Mouse (Mus musculus) midbrain, embryonic 11.5 days (tissue): ENCODE data around the gene Ndrg3. TPM values are rescaled to one million over a fixed set of nuclear protein-coding genes. Genes with fewer than 3 reads are reported as not detected.

Source experiments
- ATAC-seq: fragments of 200-750 bp; cut with Nextera tagmentation; 2 replicates; pipeline ENCODE4 v1.8.0; 2017; ENCODE audit warnings: moderate TSS enrichment, moderate library complexity; ENCODE audit not compliant: low FRiP score
- DNase-seq: peaks from one replicate; pipeline ENCODE4 v3.0.0; 2015; ENCODE audit warnings: low spot score; ENCODE audit errors: missing footprints
- H3K27ac ChIP-seq: fragments of 300-500 bp; sonication (generic); 2 replicates; pipeline ENCODE4 v1.5.1; 2014; ENCODE audit warnings: low read depth, low read length
- H3K27me3 ChIP-seq: fragments of 300-500 bp; sonication (generic); 2 replicates; pipeline ENCODE4 v1.6.1; 2014; ENCODE audit warnings: mild to moderate bottlenecking, low read length, moderate library complexity, mixed read lengths; ENCODE audit not compliant: control insufficient read depth, insufficient read depth
- H3K36me3 ChIP-seq: fragments of 300-500 bp; sonication (generic); 2 replicates; pipeline ENCODE4 v1.6.1; 2014; ENCODE audit warnings: mild to moderate bottlenecking, low read length, moderate library complexity, mixed read lengths; ENCODE audit not compliant: control insufficient read depth, insufficient read depth
- H3K4me1 ChIP-seq: fragments of 300-500 bp; sonication (generic); 2 replicates; pipeline ENCODE4 v1.6.1; 2014; ENCODE audit warnings: low read length; ENCODE audit not compliant: control insufficient read depth, insufficient read depth
- H3K4me2 ChIP-seq: fragments of 300-500 bp; sonication (generic); 2 replicates; pipeline ENCODE4 v1.6.1; 2014; ENCODE audit warnings: mild to moderate bottlenecking, moderate library complexity
- H3K4me3 ChIP-seq: fragments of 300-500 bp; sonication (generic); 2 replicates; pipeline ENCODE4 v1.5.1; 2014; ENCODE audit warnings: low read depth, low read length
- H3K9ac ChIP-seq: fragments of 300-500 bp; sonication (generic); 2 replicates; pipeline ENCODE4 v1.6.1; 2014; ENCODE audit warnings: low read length
- H3K9me3 ChIP-seq: fragments of 300-500 bp; sonication (generic); 2 replicates; pipeline ENCODE4 v1.6.1; 2016; ENCODE audit warnings: low read length; ENCODE audit not compliant: control insufficient read depth
- WGBS: fragments of 180-500 bp; shearing (Covaris S2); extraction: QIAGEN DNeasy Blood & Tissue Kit; methylation state at CpG from one replicate; pipeline ENCODE4 v1.1.7; 2014; 5-methylcytosine and 5-hydroxymethylcytosine counted together
- polyA plus RNA-seq: library from polyadenylated mRNA; unstranded; fragments of >200 nt; fragmentation: Nextera tagmentation; extraction: Ambion mirVana; gene quantifications from 2 replicates; pipeline ENCODE4 v1.2.1, GENCODE M21; 2014

The Ndrg3 gene
- polyA plus RNA-seq: 48.1 and 48.2 TPM in 2 replicates

- DNase-seq (peak; percentile 100), ATAC-seq (peak; percentile 95)
- peak within 1 kb of the TSS; percentile 15; the same call in 1 of the 2 replicates for H3K27ac ChIP-seq
- peak within 1 kb of the TSS; percentile 82 for H3K4me3 ChIP-seq
- peaks cover 9% of the 10 kb centered on the region for H3K4me1 ChIP-seq
- 0 out of 2 replicates have a peak, but pooled peaks cover 8% of the 10 kb centered on the region for H3K36me3 ChIP-seq
- H3K9ac ChIP-seq: peak within 1 kb of the TSS; percentile 82
- H3K9me3 ChIP-seq: no peaks in the 10 kb centered on the region
- under 1% methylated on average over 57 of the region's 66 CpGs for WGBS
- no peaks in the 10 kb centered on the region for H3K27me3 ChIP-seq
- H3K4me2 ChIP-seq: peak within 1 kb of the TSS; percentile 92
These were observed at the start of gene Ndrg3 for GRCm38 (mm10) chr2:156991470-156992319. TSS of gene Ndrg3 (minus strand) at chr2:156992056.

- no peak overlapping the region for H3K4me3 ChIP-seq
- no peaks in the 10 kb centered on the region for H3K4me1 ChIP-seq
- H3K4me2 ChIP-seq: no peak overlapping the region
- H3K27ac ChIP-seq: no peak overlapping the region
- 90% methylated on average over 7 of the region's 7 CpGs for WGBS
- ATAC-seq (no peak), DNase-seq (no peak)
- H3K9me3 ChIP-seq: no peaks in the 10 kb centered on the region
- no peak overlapping the region for H3K9ac ChIP-seq
- peaks cover 42% of the 10 kb centered on the region for H3K36me3 ChIP-seq
- H3K27me3 ChIP-seq: no peaks in the 10 kb centered on the region
These were observed 49.6 kb upstream of the Ndrg3 start for GRCm38 (mm10) chr2:157041421-157041820.

GRCm38 (mm10) chr2:157040649-157041046, 48.8 kb upstream of the Ndrg3 start:
- Histone ChIP-seq H3K4me2 (no peak overlapping the region), H3K4me1 (no peaks in the 10 kb centered on the region), H3K27me3 (no peaks in the 10 kb centered on the region), H3K9me3 (no peaks in the 10 kb centered on the region), H3K9ac (no peak overlapping the region), H3K36me3 (peaks cover 34% of the 10 kb centered on the region), H3K27ac (no peak overlapping the region), H3K4me3 (no peak overlapping the region)
- DNase-seq (no peak), ATAC-seq (no peak)
- 84% methylated on average over 17 of the region's 17 CpGs for WGBS

GRCm38 (mm10) chr2:157039900-157040648, 48.2 kb upstream of the Ndrg3 start:
- ATAC-seq (no peak), DNase-seq (no peak)
- Histone ChIP-seq H3K9me3 (no peaks in the 10 kb centered on the region), H3K9ac (no peak overlapping the region), H3K4me1 (no peaks in the 10 kb centered on the region), H3K27ac (no peak overlapping the region), H3K27me3 (no peaks in the 10 kb centered on the region), H3K4me2 (no peak overlapping the region), H3K4me3 (no peak overlapping the region), H3K36me3 (peaks cover 28% of the 10 kb centered on the region)
- 89% methylated on average over 50 of the region's 50 CpGs for WGBS

- no peak for DNase-seq
- Histone ChIP-seq H3K4me2 (no peak overlapping the region), H3K27ac (no peak overlapping the region), H3K4me1 (no peaks in the 10 kb centered on the region), H3K36me3 (peaks cover 26% of the 10 kb centered on the region), H3K9ac (no peak overlapping the region), H3K4me3 (no peak overlapping the region), H3K9me3 (no peaks in the 10 kb centered on the region), H3K27me3 (no peaks in the 10 kb centered on the region)
- WGBS: 87% methylated on average over 9 of the region's 9 CpGs
- ATAC-seq: no peak
These were observed 45.4 kb upstream of the Ndrg3 start for GRCm38 (mm10) chr2:157037303-157037702.

GRCm38 (mm10) chr2:157036400-157036799, 44.5 kb upstream of the Ndrg3 start:
- no peak for DNase-seq
- Histone ChIP-seq H3K4me3 (no peak overlapping the region), H3K36me3 (peaks cover 26% of the 10 kb centered on the region), H3K9ac (no peak overlapping the region), H3K4me2 (no peak overlapping the region), H3K4me1 (no peaks in the 10 kb centered on the region), H3K9me3 (no peaks in the 10 kb centered on the region), H3K27ac (no peak overlapping the region), H3K27me3 (no peaks in the 10 kb centered on the region)
- no peak for ATAC-seq
- WGBS: 95% methylated on average over 8 of the region's 8 CpGs

GRCm38 (mm10) chr2:157035371-157035770, 43.5 kb upstream of the Ndrg3 start:
- ATAC-seq: no peak
- Histone ChIP-seq H3K27me3 (no peaks in the 10 kb centered on the region), H3K9ac (no peak overlapping the region), H3K36me3 (peaks cover 19% of the 10 kb centered on the region), H3K4me1 (no peaks in the 10 kb centered on the region), H3K4me2 (no peak overlapping the region), H3K9me3 (no peaks in the 10 kb centered on the region), H3K27ac (no peak overlapping the region), H3K4me3 (no peak overlapping the region)
- WGBS: 95% methylated on average over 7 of the region's 7 CpGs
- DNase-seq: no peak

- Histone ChIP-seq H3K9me3 (no peaks in the 10 kb centered on the region), H3K9ac (no peak overlapping the region), H3K27me3 (no peaks in the 10 kb centered on the region), H3K4me1 (no peaks in the 10 kb centered on the region), H3K27ac (no peak overlapping the region), H3K36me3 (peaks cover 43% of the 10 kb centered on the region), H3K4me2 (no peak overlapping the region), H3K4me3 (no peak overlapping the region)
- ATAC-seq (peak; percentile 55; the same call in 1 of the 2 replicates), DNase-seq (peak; percentile 97)
- WGBS: 48% methylated on average over 9 of the region's 9 CpGs
These were observed 38.9 kb upstream of the Ndrg3 start for GRCm38 (mm10) chr2:157030804-157031203.

- Histone ChIP-seq H3K27ac (no peak overlapping the region), H3K4me2 (no peak overlapping the region), H3K4me3 (no peak overlapping the region), H3K27me3 (no peaks in the 10 kb centered on the region), H3K36me3 (peaks cover 61% of the 10 kb centered on the region), H3K4me1 (no peaks in the 10 kb centered on the region), H3K9me3 (peaks cover 4% of the 10 kb centered on the region; the same call in 1 of the 2 replicates), H3K9ac (no peak overlapping the region)
- DNase-seq: no peak
- WGBS: 95% methylated on average over 4 of the region's 4 CpGs
- no peak for ATAC-seq
These were observed 36.4 kb upstream of the Ndrg3 start for GRCm38 (mm10) chr2:157028261-157028660.
